Mouse (Mus musculus) cerebellum, adult 2 months (tissue): ENCODE results near the gene Mast1. TPM values are rescaled to one million over a fixed set of nuclear protein-coding genes. Genes with fewer than 3 reads are reported as not detected.

Source experiments
- DNase-seq, 2 experiments: peaks; one replicate each; pipeline ENCODE4 v3.0.0; 2021
- H3K27ac ChIP-seq: fragments of 200-500 bp; 2 replicates; pipeline ENCODE4 v1.5.1; 2012; ENCODE audit warnings: low read length, control low read depth, inconsistent platforms; ENCODE audit not compliant: insufficient read depth
- H3K27me3 ChIP-seq: fragments of 200-500 bp; 2 replicates; pipeline ENCODE4 v1.6.1; 2012; ENCODE audit warnings: inconsistent platforms, mild to moderate bottlenecking, low read length, moderate library complexity; ENCODE audit not compliant: control insufficient read depth, insufficient read depth
- H3K4me1 ChIP-seq: fragments of 200-500 bp; 2 replicates; pipeline ENCODE4 v1.6.1; 2011; ENCODE audit warnings: low read length; ENCODE audit not compliant: control insufficient read depth, insufficient read depth
- H3K4me3 ChIP-seq: fragments of 200-500 bp; replicated peaks from 2 replicates; pipeline ENCODE3; 2011; ENCODE audit warnings: mild to moderate bottlenecking, low read depth, low read length, control low read depth; ENCODE audit not compliant: insufficient read depth
- CTCF ChIP-seq: fragments of 200-500 bp; IDR thresholded peaks from 2 replicates; pipeline ENCODE4 v1.5.1; 2011; ENCODE audit warnings: low read depth, mild to moderate bottlenecking, control low read depth, low read length, moderate library complexity, borderline replicate concordance; ENCODE audit not compliant: insufficient read depth
- POLR2A ChIP-seq: fragments of 200-500 bp; IDR thresholded peaks from 2 replicates; pipeline ENCODE4 v1.6.1; 2011; ENCODE audit warnings: low read length, control low read depth, borderline replicate concordance; ENCODE audit not compliant: insufficient read depth
- WGBS: fragments of 180-500 bp; shearing (Covaris S2); methylation state at CpG from one replicate; pipeline ENCODE4 v1.1.7; 2018; 5-methylcytosine and 5-hydroxymethylcytosine counted together
- polyA plus RNA-seq: library from polyadenylated mRNA; depleted of rRNA; stranded (reverse); fragments of >200 nt; gene quantifications from 2 replicates; pipeline ENCODE4 v1.2.3, GENCODE M21; 2012

The Mast1 gene
- polyA plus RNA-seq, 1 experiment: 115 TPM

GRCm38 (mm10) chr8:84927513-84927912 is 9.6 kb downstream of the Mast1 start:
- TF ChIP-seq POLR2A (no peak), CTCF (no peak)
- H3K27me3 ChIP-seq: no peaks in the 10 kb centered on the region
- peaks cover 11% of the 10 kb centered on the region for H3K4me1 ChIP-seq
- H3K4me3 ChIP-seq: no peak overlapping the region
- 90% methylated on average over 1 of the region's 1 CpGs for WGBS
- no peak overlapping the region for H3K27ac ChIP-seq
- DNase-seq: no peak

- Histone ChIP-seq H3K27ac (no peak overlapping the region), H3K4me1 (peaks cover 11% of the 10 kb centered on the region), H3K27me3 (no peaks in the 10 kb centered on the region), H3K4me3 (no peak overlapping the region)
- TF ChIP-seq POLR2A (no peak), CTCF (no peak)
- no peak for DNase-seq
- 63% methylated on average over 7 of the region's 7 CpGs for WGBS
Observed at GRCm38 (mm10) chr8:84925557-84925956, 11.6 kb downstream of the Mast1 start.

GRCm38 (mm10) chr8:84921596-84921995 is 15.6 kb downstream of the Mast1 start:
- no peaks in the 10 kb centered on the region for H3K27me3 ChIP-seq
- no peak for DNase-seq
- TF ChIP-seq POLR2A (no peak), CTCF (no peak)
- no peak overlapping the region for H3K4me3 ChIP-seq
- no peak overlapping the region for H3K27ac ChIP-seq
- 0 out of 2 replicates have a peak, but pooled peaks cover 4% of the 10 kb centered on the region for H3K4me1 ChIP-seq
- WGBS: 74% methylated on average over 2 of the region's 2 CpGs

GRCm38 (mm10) chr8:84918646-84919045 is 18.5 kb downstream of the Mast1 start:
- no peak for DNase-seq
- TF ChIP-seq POLR2A: no peak
- no peak overlapping the region for H3K27ac ChIP-seq
- WGBS: 88% methylated on average over 15 of the region's 15 CpGs
- no peaks in the 10 kb centered on the region for H3K27me3 ChIP-seq
- peaks cover 4% of the 10 kb centered on the region; the same call in 1 of the 2 replicates for H3K4me1 ChIP-seq
- no peak overlapping the region for H3K4me3 ChIP-seq

- no peak for TF ChIP-seq CTCF
- no peak for TF ChIP-seq POLR2A
- Histone ChIP-seq H3K27me3 (no peaks in the 10 kb centered on the region), H3K4me1 (peaks cover 7% of the 10 kb centered on the region), H3K27ac (no peak overlapping the region), H3K4me3 (no peak overlapping the region)
- no peak for DNase-seq
- WGBS: 32% methylated on average over 20 of the region's 20 CpGs
Observed at GRCm38 (mm10) chr8:84917781-84918180, 19.4 kb downstream of the Mast1 start.

GRCm38 (mm10) chr8:84915269-84915668 is 21.9 kb downstream of the Mast1 start:
- H3K27me3 ChIP-seq: no peaks in the 10 kb centered on the region
- TF ChIP-seq CTCF (no peak), POLR2A (no peak)
- H3K27ac ChIP-seq: no peak overlapping the region
- no peak overlapping the region for H3K4me3 ChIP-seq
- peaks cover 29% of the 10 kb centered on the region for H3K4me1 ChIP-seq
- no peak for DNase-seq
- 89% methylated on average over 8 of the region's 8 CpGs for WGBS

GRCm38 (mm10) chr8:84913960-84914359 is 23.2 kb downstream of the Mast1 start:
- peak in 1 of 2 experiments; percentile 49 for DNase-seq
- H3K4me3 ChIP-seq: peak overlapping the region; percentile 25
- H3K4me1 ChIP-seq: peaks cover 38% of the 10 kb centered on the region
- whole genome bisulfite sequencing: 34% methylated on average over 4 of the region's 4 CpGs
- no peak for TF ChIP-seq POLR2A
- TF ChIP-seq CTCF: peak; percentile 41; the same call in 1 of the 2 replicates
- no peaks in the 10 kb centered on the region for H3K27me3 ChIP-seq
- peak overlapping the region; percentile 44; the same call in 1 of the 2 replicates for H3K27ac ChIP-seq

- Histone ChIP-seq H3K4me3 (peak overlapping the region; percentile 55), H3K27ac (peak overlapping the region; percentile 44; the same call in 1 of the 2 replicates), H3K27me3 (no peaks in the 10 kb centered on the region), H3K4me1 (peaks cover 38% of the 10 kb centered on the region)
- WGBS: 9% methylated on average over 9 of the region's 9 CpGs
- no peak for TF ChIP-seq CTCF
- TF ChIP-seq POLR2A: no peak
- DNase-seq: no peak
Observed at GRCm38 (mm10) chr8:84913502-84913900, 23.7 kb downstream of the Mast1 start.
